ENCODE assay signal across 9 mouse cellular contexts in the genomic region with DNA sequence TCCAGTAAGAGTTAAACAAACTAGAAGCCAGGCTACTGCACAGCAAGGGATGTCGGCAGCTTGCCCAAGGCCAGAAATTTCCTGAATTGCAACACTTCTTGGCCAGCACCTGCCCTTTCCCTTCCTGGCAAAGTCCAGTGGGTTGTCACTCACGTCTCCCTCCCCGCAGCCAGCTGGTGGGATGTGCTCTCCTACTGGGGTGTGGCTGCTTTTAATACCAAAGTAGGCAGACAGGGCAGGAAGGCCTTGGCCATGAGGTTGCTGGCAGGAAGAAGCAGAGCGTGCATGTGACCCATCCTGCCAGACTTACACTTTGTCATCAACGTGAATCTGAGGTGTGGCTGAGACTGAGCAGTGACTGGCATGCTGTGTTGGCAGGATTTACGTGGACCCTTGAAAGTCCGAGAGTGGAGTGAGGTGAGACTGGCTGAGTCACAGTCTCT. TPM values are rescaled to one million over a fixed set of nuclear protein-coding genes. Genes with fewer than 3 reads are reported as not detected.
A peak's percentile ranks its signal among the peaks of the same experiment; 100 is the strongest.
DNase-seq lines count a peak whose midpoint lies in the region; ATAC-seq and TF ChIP-seq lines count a peak whose summit lies in the region.
"Had no signal": no experiment of that assay in that cellular context is flagged by ENCODE, and none has a peak within 500 bp of the region (broad histone marks: within the 10 kb centered on the region; RNA-seq: fewer than 3 reads in every experiment).

No protein-coding gene starts in this region.

- 45% methylated on average over 7 of the region's 7 CpGs for WGBS in forebrain, embryonic 15.5 days
- 81% methylated on average over 7 of the region's 7 CpGs for WGBS in forebrain, embryonic 10.5 days
- 4% methylated on average over 7 of the region's 7 CpGs for WGBS in heart, postnatal 0 days

- no peak for DNase-seq in forebrain, embryonic 10.5 days (ENCODE audit: extremely low spot score, low spot score)
- DNase-seq in adipocyte (ENCODE audit: low spot score) = peak; percentile 98
- peak; percentile 98 for DNase-seq in heart, postnatal 0 days (ENCODE audit: low spot score)
- DNase-seq in layer of hippocampus, postnatal 14 days (ENCODE audit: low spot score in 2 of 2) = peak; percentile 13 to 39
- DNase-seq in urinary bladder, postnatal 36 days (ENCODE audit: low spot score in 2 of 2) = peak; percentile 81 to 92

- no peak overlapping the region for H3K4me3 ChIP-seq in forebrain, embryonic 15.5 days
- H3K4me3 ChIP-seq in forebrain, embryonic 10.5 days = no peak overlapping the region
- no peak overlapping the region for H3K4me3 ChIP-seq in heart, postnatal 0 days (ENCODE audit: low read depth, low read length)

- 0 out of 2 replicates have a peak, but pooled peaks have one; percentile 19 for ATAC-seq in forebrain, embryonic 15.5 days (replicated peaks)
- peak; percentile 90 for ATAC-seq in common myeloid progenitor, adult 5-6 weeks (replicated peaks; ENCODE audit: low read depth, poor library complexity, severe bottlenecking)
- peak; percentile 96 for ATAC-seq in heart, postnatal 0 days (ENCODE audit: insufficient read depth, low read depth)
- peak; percentile 60; the same call in 1 of the 2 replicates for ATAC-seq in monocyte, adult 5-6 weeks (replicated peaks; ENCODE audit: insufficient number of reproducible peaks, low FRiP score, low TSS enrichment, poor library complexity, severe bottlenecking)

- H3K4me1 ChIP-seq in forebrain, embryonic 15.5 days = no peaks in the 10 kb centered on the region
- H3K4me1 ChIP-seq in forebrain, embryonic 10.5 days = 0 out of 2 replicates have a peak, but pooled peaks cover 4% of the 10 kb centered on the region
- peaks cover 21% of the 10 kb centered on the region for H3K4me1 ChIP-seq in heart, postnatal 0 days (ENCODE audit: control insufficient read depth, insufficient read depth)

- no peak overlapping the region for H3K9ac ChIP-seq in forebrain, embryonic 15.5 days (replicated peaks)
- H3K9ac ChIP-seq in heart, postnatal 0 days (replicated peaks; ENCODE audit: low read depth, low read length) = no peak overlapping the region

- no peaks in the 10 kb centered on the region for H3K9me3 ChIP-seq in forebrain, embryonic 15.5 days
- H3K9me3 ChIP-seq in forebrain, embryonic 10.5 days = no peaks in the 10 kb centered on the region
- no peaks in the 10 kb centered on the region for H3K9me3 ChIP-seq in heart, postnatal 0 days (replicated peaks; ENCODE audit: control insufficient read depth, low read length)

- H3K4me2 ChIP-seq in forebrain, embryonic 15.5 days (replicated peaks) = no peak overlapping the region
- peak overlapping the region; percentile 32 for H3K4me2 ChIP-seq in heart, postnatal 0 days (ENCODE audit: low read depth, low read length)

- TF ChIP-seq CTCF in heart, postnatal 0 days (IDR thresholded peaks at IDR 0.05; ENCODE audit: low read depth) = peak; percentile 32

- H3K27me3 ChIP-seq in forebrain, embryonic 15.5 days = no peaks in the 10 kb centered on the region
- H3K27me3 ChIP-seq in forebrain, embryonic 10.5 days (ENCODE audit: poor library complexity, severe bottlenecking) = no peaks in the 10 kb centered on the region
- H3K27me3 ChIP-seq in heart, postnatal 0 days (ENCODE audit: control insufficient read depth, insufficient read depth, low read length) = no peaks in the 10 kb centered on the region
- H3K27me3 ChIP-seq: CH12.LX had no signal

- TF ChIP-seq EP300 in heart, postnatal 0 days (IDR thresholded peaks at IDR 0.05; ENCODE audit: low read depth) = peak; percentile 99

- H3K27ac ChIP-seq in forebrain, embryonic 15.5 days (replicated peaks) = no peak overlapping the region
- no peak overlapping the region for H3K27ac ChIP-seq in forebrain, embryonic 10.5 days
- H3K27ac ChIP-seq in heart, postnatal 0 days (ENCODE audit: low read depth) = peak overlapping the region; percentile 85

- H3K36me3 ChIP-seq in forebrain, embryonic 15.5 days = no peaks in the 10 kb centered on the region
- H3K36me3 ChIP-seq in forebrain, embryonic 10.5 days (replicated peaks) = no peaks in the 10 kb centered on the region
- no peaks in the 10 kb centered on the region for H3K36me3 ChIP-seq in heart, postnatal 0 days (replicated peaks; ENCODE audit: control insufficient read depth, insufficient read depth, low read length)

RNA-seq across cellular contexts. Expression of gene Pnrc1, which starts 28.6 kb away (rescaled TPM):
- 95.2 and 97.1 TPM in 2 replicates for polyA plus RNA-seq in forebrain, embryonic 15.5 days (2015; fragmentation: Nextera tagmentation; extraction: Ambion mirVana)
- polyA plus RNA-seq in forebrain, embryonic 10.5 days (2016; fragmentation: Nextera tagmentation; extraction: Ambion mirVana) = 51.6 and 56.2 TPM in 2 replicates
- 220 and 223 TPM in 2 replicates for total RNA-seq in common myeloid progenitor, adult 5-6 weeks (2017)
- total RNA-seq in heart, postnatal 0 days (2014; rRNA removed; ENCODE audit: low replicate concordance) = 90.0 and 127 TPM in 2 replicates
- 61.8 and 80.8 TPM in 2 replicates for polyA plus RNA-seq in heart, postnatal 0 days (2015; fragmentation: Nextera tagmentation; extraction: Ambion mirVana)
- 100 to 1,000 TPM in 1 of 2 experiments, 10 to 100 TPM in 1; 97.2 to 109 TPM for total RNA-seq in layer of hippocampus, postnatal 14 days (2021)
- 228 to 431 TPM (median 282 TPM) in 3 replicates for total RNA-seq in monocyte, adult 5-6 weeks (2017)

RNA-seq across cellular contexts. Expression of gene Rngtt, which starts 48.8 kb away (rescaled TPM):
- polyA plus RNA-seq in forebrain, embryonic 15.5 days (2015; fragmentation: Nextera tagmentation; extraction: Ambion mirVana) = 31.9 TPM in 2 replicates
- 33.2 and 34.8 TPM in 2 replicates for polyA plus RNA-seq in forebrain, embryonic 10.5 days (2016; fragmentation: Nextera tagmentation; extraction: Ambion mirVana)
- total RNA-seq in common myeloid progenitor, adult 5-6 weeks (2017) = 29.5 and 46.5 TPM in 2 replicates
- 7.3 and 10.0 TPM in 2 replicates for total RNA-seq in heart, postnatal 0 days (2014; rRNA removed; ENCODE audit: low replicate concordance)
- polyA plus RNA-seq in heart, postnatal 0 days (2015; fragmentation: Nextera tagmentation; extraction: Ambion mirVana) = 8.9 and 9.9 TPM in 2 replicates
- total RNA-seq in layer of hippocampus, postnatal 14 days (2021) = 10 to 100 TPM; 20.9 to 23.3 TPM
- 56.6 to 90.0 TPM (median 57.3 TPM) in 3 replicates for total RNA-seq in monocyte, adult 5-6 weeks (2017)

RNA-seq across cellular contexts. Expression of gene Srsf12, which starts 52.5 kb away (rescaled TPM):
- polyA plus RNA-seq in forebrain, embryonic 15.5 days (2015; fragmentation: Nextera tagmentation; extraction: Ambion mirVana) = 30.9 and 33.9 TPM in 2 replicates
- polyA plus RNA-seq in forebrain, embryonic 10.5 days (2016; fragmentation: Nextera tagmentation; extraction: Ambion mirVana) = 4.1 and 4.2 TPM in 2 replicates
- total RNA-seq in common myeloid progenitor, adult 5-6 weeks (2017) = 0.68 TPM in 1 of 2 replicates, not detected in the other
- 0.19 TPM in 1 of 2 replicates, not detected in the other for total RNA-seq in heart, postnatal 0 days (2014; rRNA removed; ENCODE audit: low replicate concordance)
- polyA plus RNA-seq in heart, postnatal 0 days (2015; fragmentation: Nextera tagmentation; extraction: Ambion mirVana) = 0.38 and 0.48 TPM in 2 replicates
- total RNA-seq in layer of hippocampus, postnatal 14 days (2021) = 10 to 100 TPM; 29.2 to 33.8 TPM
- total RNA-seq in monocyte, adult 5-6 weeks (2017) = not detected in 3 replicates
- total RNA-seq: CH12.LX had no signal

Comparison
In these comparisons a context has a peak if more than half of its experiments do, and no peak if none do; other contexts are left out.
1. ATAC-seq: peak in every context shown above with its lines; median percentile 96 in heart, postnatal 0 days; 90 in common myeloid progenitor, adult 5-6 weeks; 60 in monocyte, adult 5-6 weeks; 19 in forebrain, embryonic 15.5 days.
2. RNA of gene Srsf12, which starts 52.5 kb away (total RNA-seq): 29.2 to 33.8 TPM in layer of hippocampus, postnatal 14 days; 0.68 TPM in common myeloid progenitor, adult 5-6 weeks, 0.19 TPM in heart, postnatal 0 days and not detected in monocyte, adult 5-6 weeks; every median in the first group is over 10 times any median in the second.